ENCODE assay signal across 8 mouse cellular contexts in genomic region chr9:22259184-22260091, GRCm38 (mm10). TPM values are rescaled to one million over a fixed set of nuclear protein-coding genes. Genes with fewer than 3 reads are reported as not detected.
A peak's percentile ranks its signal among the peaks of the same experiment; 100 is the strongest.
DNase-seq lines count a peak whose midpoint lies in the region; ATAC-seq and TF ChIP-seq lines count a peak whose summit lies in the region.

Gene Zfp599 (minus strand): TSS chr9:22259895.

- H3K4me3 ChIP-seq in forebrain, postnatal 0 days (ENCODE audit: low read depth, low read length) = peak within 1 kb of the TSS; percentile 54
- H3K4me3 ChIP-seq in lung, embryonic 14.5 days (ENCODE audit: low read depth, low read length) = peak within 1 kb of the TSS; percentile 67
- H3K4me3 ChIP-seq in olfactory bulb, adult 2 months (ENCODE audit: insufficient read depth, low read depth, low read length) = peak within 1 kb of the TSS; percentile 53
- H3K4me3 ChIP-seq in thymus, adult 2 months (ENCODE audit: control insufficient read depth, insufficient read depth, low read length) = peak within 1 kb of the TSS; percentile 65

- WGBS in forebrain, postnatal 0 days = under 1% methylated on average over 35 of the region's 35 CpGs
- WGBS in lung, embryonic 14.5 days = 1% methylated on average over 35 of the region's 35 CpGs
- 4% methylated on average over 35 of the region's 35 CpGs for WGBS in olfactory bulb, adult 2 months
- under 1% methylated on average over 35 of the region's 35 CpGs for WGBS in thymus, adult 2 months

- no peaks in the 10 kb centered on the region for H3K4me1 ChIP-seq in forebrain, postnatal 0 days (ENCODE audit: insufficient read depth)
- no peaks in the 10 kb centered on the region for H3K4me1 ChIP-seq in lung, embryonic 14.5 days (ENCODE audit: insufficient read depth)
- H3K4me1 ChIP-seq in olfactory bulb, adult 2 months (ENCODE audit: control insufficient read depth, insufficient read depth, low read length) = peaks cover 7% of the 10 kb centered on the region
- no peaks in the 10 kb centered on the region for H3K4me1 ChIP-seq in thymus, adult 2 months (replicated peaks; ENCODE audit: control insufficient read depth, insufficient read depth, low read length)

- no peak for TF ChIP-seq POLR2A in olfactory bulb, adult 2 months (IDR thresholded peaks at IDR 0.05; ENCODE audit: insufficient read depth, low read depth, low read length)
- no peak for TF ChIP-seq POLR2A in thymus, adult 2 months (IDR thresholded peaks at IDR 0.05; ENCODE audit: control insufficient read depth, extremely low read depth, insufficient read depth, low read length, poor library complexity)

- H3K36me3 ChIP-seq in forebrain, postnatal 0 days (ENCODE audit: insufficient read depth) = peaks cover 4% of the 10 kb centered on the region; the same call in 1 of the 2 replicates
- peaks cover 21% of the 10 kb centered on the region for H3K36me3 ChIP-seq in lung, embryonic 14.5 days (ENCODE audit: insufficient read depth)
- no peaks in the 10 kb centered on the region for H3K36me3 ChIP-seq in thymus, adult 2 months (ENCODE audit: control insufficient read depth, insufficient read depth, low read length)

- peak within 1 kb of the TSS; percentile 75 for H3K9ac ChIP-seq in forebrain, postnatal 0 days
- H3K9ac ChIP-seq in lung, embryonic 14.5 days = peak within 1 kb of the TSS; percentile 78

- peak within 1 kb of the TSS; percentile 74 for H3K4me2 ChIP-seq in forebrain, postnatal 0 days (ENCODE audit: low read depth)
- peak within 1 kb of the TSS; percentile 74 for H3K4me2 ChIP-seq in lung, embryonic 14.5 days

- no peak within 1 kb of the TSS for H3K27ac ChIP-seq in forebrain, postnatal 0 days (ENCODE audit: low read depth, low read length)
- H3K27ac ChIP-seq in lung, embryonic 14.5 days (ENCODE audit: low read depth) = peak within 1 kb of the TSS; percentile 38
- H3K27ac ChIP-seq in olfactory bulb, adult 2 months (ENCODE audit: insufficient read depth, low read depth, low read length) = no peak within 1 kb of the TSS
- H3K27ac ChIP-seq in thymus, adult 2 months (ENCODE audit: control insufficient read depth, insufficient read depth, low read length) = no peak within 1 kb of the TSS

- no peak for TF ChIP-seq CTCF in forebrain, postnatal 0 days (IDR thresholded peaks at IDR 0.05; ENCODE audit: low read depth)
- TF ChIP-seq CTCF in lung, embryonic 14.5 days (IDR thresholded peaks at IDR 0.05; ENCODE audit: low read depth) = no peak
- no peak for TF ChIP-seq CTCF in olfactory bulb, adult 2 months (IDR thresholded peaks at IDR 0.05; ENCODE audit: insufficient read depth, low read depth, low read length)
- no peak for TF ChIP-seq CTCF in thymus, adult 2 months (IDR thresholded peaks at IDR 0.05; ENCODE audit: borderline replicate concordance, control insufficient read depth, extremely low read depth, insufficient read depth, low read length, poor library complexity)

- DNase-seq in MN1 (ENCODE audit: low spot score) = peak; percentile 64
- DNase-seq in cerebellum, adult 8-10 months = peak; percentile 72
- peak; percentile 77 for DNase-seq in forebrain, postnatal 0 days
- DNase-seq in layer of hippocampus, adult 8-10 months (ENCODE audit: low spot score in 2 of 2) = peak; percentile 43 to 68
- peak; percentile 83 for DNase-seq in lung, embryonic 14.5 days
- peak; percentile 80 for DNase-seq in thymus, adult 2 months

- ATAC-seq in forebrain, postnatal 0 days = peak; percentile 97
- peak; percentile 84 to 95 for ATAC-seq in hematopoietic stem cell, adult 5-6 weeks (replicated peaks in 1 of 2; ENCODE audit: insufficient read depth in 1 of 2, low FRiP score in 2 of 2, low TSS enrichment in 1 of 2, low read depth in 1 of 2, poor library complexity in 2 of 2, severe bottlenecking in 2 of 2)
- peak; percentile 96 for ATAC-seq in lung, embryonic 14.5 days (ENCODE audit: insufficient read depth)

- H3K27me3 ChIP-seq in forebrain, postnatal 0 days (ENCODE audit: insufficient read depth, low read length) = no peaks in the 10 kb centered on the region
- H3K27me3 ChIP-seq in lung, embryonic 14.5 days (ENCODE audit: insufficient read depth, low read length) = no peaks in the 10 kb centered on the region
- H3K27me3 ChIP-seq in thymus, adult 2 months (ENCODE audit: control insufficient read depth, insufficient read depth, low read length) = no peaks in the 10 kb centered on the region

- 0 out of 2 replicates have a peak, but pooled peaks cover 7% of the 10 kb centered on the region for H3K9me3 ChIP-seq in forebrain, postnatal 0 days (ENCODE audit: low read length)
- peaks cover 6% of the 10 kb centered on the region; the same call in 1 of the 2 replicates for H3K9me3 ChIP-seq in lung, embryonic 14.5 days (ENCODE audit: low read depth, low read length)

RNA-seq across cellular contexts. Expression of gene Zfp599, which starts in this region (rescaled TPM):
- total RNA-seq in forebrain, postnatal 0 days (2014; rRNA removed) = 7.6 and 7.9 TPM in 2 replicates
- polyA plus RNA-seq in forebrain, postnatal 0 days (2015; fragmentation: Nextera tagmentation; extraction: Ambion mirVana) = 4.8 and 6.0 TPM in 2 replicates
- total RNA-seq in hematopoietic stem cell, adult 5-6 weeks (2017) = 11.5 and 14.2 TPM in 2 replicates
- 1 to 10 TPM; 5.1 to 6.3 (median 5.3) TPM for total RNA-seq in layer of hippocampus, adult 8-10 months (2022)
- 6.6 and 6.8 TPM in 2 replicates for polyA plus RNA-seq in lung, embryonic 14.5 days (2014; fragmentation: Nextera tagmentation; extraction: Ambion mirVana)
- polyA plus RNA-seq in olfactory bulb, adult 2 months (2012; ENCODE audit: insufficient read depth, insufficient read length, low replicate concordance, missing spikeins) = not detected in 2 replicates
- 0.62 and 0.88 TPM in 2 replicates for polyA plus RNA-seq in thymus, adult 2 months (2012; rRNA removed)

Comparison
In these comparisons a context has a peak if more than half of its experiments do, and no peak if none do; other contexts are left out.
1. Peak in DNase-seq and H3K4me3 ChIP-seq in thymus, adult 2 months; RNA of the gene not detected or under 1 TPM.